Mouse (Mus musculus): ENCODE data around the gene Dhx37.

Gene Dhx37

DNA sequence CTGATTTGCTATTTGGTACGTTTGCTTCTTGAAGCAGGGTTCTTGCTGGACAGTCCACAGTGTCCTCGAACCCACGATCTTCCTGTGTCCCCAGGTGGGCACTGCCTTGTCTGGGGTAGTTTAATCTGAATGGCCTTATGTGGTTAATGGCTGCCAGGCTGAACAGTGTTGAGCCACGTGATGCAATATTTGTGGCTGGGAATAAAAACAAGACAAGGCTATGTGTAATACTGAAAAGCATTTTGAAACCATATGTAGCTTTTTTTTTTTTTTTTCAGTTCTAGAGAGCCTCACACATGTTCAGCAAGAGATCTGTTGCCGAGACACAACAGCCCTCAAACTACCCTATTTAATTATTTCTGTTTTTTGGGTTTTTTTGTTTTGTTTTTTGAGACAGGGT is 65.8 kb downstream of the Dhx37 start:
- no peak for ATAC-seq (ENCODE audit: insufficient number of reproducible peaks, low FRiP score, low TSS enrichment)

DNA sequence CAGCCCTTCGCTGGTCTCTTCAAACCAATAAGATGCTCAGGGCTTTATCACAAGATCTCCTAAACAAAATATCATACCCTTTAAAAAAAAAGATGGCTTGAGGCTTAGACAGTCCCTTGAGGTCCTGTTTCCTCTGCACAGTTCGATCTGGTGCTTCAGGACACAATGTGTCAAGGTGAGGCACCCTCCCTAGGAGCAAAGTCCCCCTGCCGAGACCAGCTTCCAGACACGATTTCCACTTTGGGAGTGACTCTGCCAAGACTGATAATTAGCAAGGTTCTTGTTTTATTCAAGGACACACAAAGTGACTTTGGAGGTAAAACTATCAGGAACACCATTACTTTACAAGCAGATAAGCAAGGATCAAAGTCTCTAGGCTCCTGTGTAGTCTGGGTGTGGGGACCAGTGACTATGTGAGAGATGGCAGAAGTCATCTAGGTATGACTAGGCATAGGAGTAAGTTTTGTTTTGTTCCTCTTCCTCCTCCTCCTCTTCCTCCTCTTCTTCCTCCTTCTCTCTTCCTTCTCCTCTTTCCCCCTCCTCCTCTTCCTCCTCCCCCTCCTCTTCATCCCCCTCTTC is 69.0 kb downstream of the Dhx37 start:
- ATAC-seq (ENCODE audit: insufficient number of reproducible peaks, low FRiP score, low TSS enrichment), result no peak

GRCm38 (mm10) chr5:125363894-125364293 is 70.0 kb downstream of the Dhx37 start:
- no peak for ATAC-seq (ENCODE audit: insufficient number of reproducible peaks, low FRiP score, low TSS enrichment)
